Comparison of ENCODE assay signal across 8 mouse cellular contexts in the genomic region with DNA sequence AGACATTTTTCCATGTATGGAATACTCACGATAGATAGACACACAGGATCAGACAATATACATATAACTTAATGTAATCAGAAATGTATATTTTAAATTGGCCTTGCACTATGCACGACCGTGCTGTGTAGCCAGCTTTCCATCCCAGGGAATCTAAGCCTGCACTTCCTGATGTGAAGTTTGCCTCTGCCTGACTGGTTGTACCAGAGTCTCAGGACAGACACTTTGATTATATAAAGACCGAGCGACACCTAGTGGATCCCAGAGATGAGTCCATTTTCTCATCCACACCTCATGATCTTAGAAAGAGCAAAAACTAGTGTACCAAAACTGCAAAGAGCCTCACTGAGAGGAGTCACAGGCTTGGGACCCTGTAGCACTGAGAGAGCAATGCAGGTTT. TPM values are rescaled to one million over a fixed set of nuclear protein-coding genes. Genes with fewer than 3 reads are reported as not detected.
DNase-seq lines count a peak whose midpoint lies in the region; ATAC-seq lines count a peak whose summit lies in the region.

No protein-coding gene starts in this region.

- WGBS in forebrain, embryonic 13.5 days = 39% methylated on average over 5 of the region's 5 CpGs

- H3K4me1 ChIP-seq in forebrain, embryonic 13.5 days = no peaks in the 10 kb centered on the region

- no peaks in the 10 kb centered on the region for H3K27me3 ChIP-seq in forebrain, embryonic 13.5 days

- H3K27ac ChIP-seq in forebrain, embryonic 13.5 days = no peak overlapping the region

- H3K36me3 ChIP-seq in forebrain, embryonic 13.5 days (ENCODE audit: poor library complexity, severe bottlenecking) = peaks cover 21% of the 10 kb centered on the region

- H3K9ac ChIP-seq in forebrain, embryonic 13.5 days = no peak overlapping the region

- ATAC-seq in forebrain, embryonic 13.5 days = peak; percentile 70; the same call in 1 of the 2 replicates
- ATAC-seq in monocyte, adult 5-6 weeks (replicated peaks; ENCODE audit: insufficient number of reproducible peaks, low FRiP score, low TSS enrichment, poor library complexity, severe bottlenecking) = no peak

- intact Hi-C loops in heart, postnatal 10 days (cut with DNase I) = loop anchor here (1.0 to 10.0 kb wide), 7 partner anchors 47 to 400 kb away; partner anchors contain the start of genes Akr1b8 and Cald1

- no peak overlapping the region for H3K4me2 ChIP-seq in forebrain, embryonic 13.5 days

- no peak overlapping the region for H3K4me3 ChIP-seq in forebrain, embryonic 13.5 days

- H3K9me3 ChIP-seq in forebrain, embryonic 13.5 days (replicated peaks) = no peaks in the 10 kb centered on the region

- DNase-seq in ES-CJ7 (ENCODE audit: low read depth, low spot score) = peak; percentile 85
- peak; percentile 87 for DNase-seq in brain, adult 2 months (ENCODE audit: low read depth, low spot score)
- peak; percentile 76 to 80 for DNase-seq in heart, postnatal 10 days
- peak; percentile 64 to 72 for DNase-seq in kidney, postnatal 25 days
- peak; percentile 26 to 72 for DNase-seq in lung, adult 18-20 months
- peak; percentile 33 for DNase-seq in retina, adult 2 months (ENCODE audit: low read depth, low spot score)

RNA-seq across cellular contexts. Expression of gene Agbl3, which starts 25.8 kb away (rescaled TPM):
- 6.2 and 8.0 TPM in 2 replicates for polyA plus RNA-seq in forebrain, embryonic 13.5 days (2015; fragmentation: Nextera tagmentation; extraction: Ambion mirVana)
- 1 to 10 TPM; 6.9 to 8.2 TPM for total RNA-seq in heart, postnatal 10 days (2021)
- total RNA-seq in monocyte, adult 5-6 weeks (2017) = 0.53 to 3.0 TPM in 2 of 3 replicates, not detected in the other

Comparison
In these comparisons a context has a peak if more than half of its experiments do, and no peak if none do; other contexts are left out.
1. DNase-seq: peak in every context shown above with its lines; median percentile 87 in brain, adult 2 months; 85 in ES-CJ7; 78 in heart, postnatal 10 days; 68 in kidney, postnatal 25 days; 49 in lung, adult 18-20 months; 33 in retina, adult 2 months.